Mouse (Mus musculus): ENCODE data around the gene Coro2b. TPM values are rescaled to one million over a fixed set of nuclear protein-coding genes. Genes with fewer than 3 reads are reported as not detected.

The Coro2b gene
- total RNA-seq, 2 experiments from 2014 or later = not detected

DNA sequence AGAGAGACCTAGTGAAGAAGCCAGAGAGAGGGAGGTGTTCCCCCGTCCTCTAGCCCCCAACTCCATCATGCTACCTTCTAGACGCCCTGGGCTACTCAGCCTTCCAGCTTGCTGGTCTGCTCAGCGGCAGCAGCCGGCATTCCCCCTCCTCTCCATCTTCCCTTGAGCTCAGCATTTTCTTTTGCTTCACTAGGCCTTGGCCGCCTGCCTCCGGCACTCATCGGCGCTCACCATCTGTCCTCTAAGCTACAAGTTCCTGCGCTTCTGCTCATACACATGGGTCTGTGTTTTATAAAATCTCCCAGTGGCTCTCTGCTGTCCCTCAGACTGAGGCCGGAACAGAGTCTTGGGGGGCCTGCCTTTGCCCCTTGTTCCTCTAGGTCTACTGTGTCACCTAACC is 3.9 kb upstream of the Coro2b start:
- no peak for ATAC-seq (replicated peaks; ENCODE audit: low FRiP score, poor library complexity, severe bottlenecking)

DNA sequence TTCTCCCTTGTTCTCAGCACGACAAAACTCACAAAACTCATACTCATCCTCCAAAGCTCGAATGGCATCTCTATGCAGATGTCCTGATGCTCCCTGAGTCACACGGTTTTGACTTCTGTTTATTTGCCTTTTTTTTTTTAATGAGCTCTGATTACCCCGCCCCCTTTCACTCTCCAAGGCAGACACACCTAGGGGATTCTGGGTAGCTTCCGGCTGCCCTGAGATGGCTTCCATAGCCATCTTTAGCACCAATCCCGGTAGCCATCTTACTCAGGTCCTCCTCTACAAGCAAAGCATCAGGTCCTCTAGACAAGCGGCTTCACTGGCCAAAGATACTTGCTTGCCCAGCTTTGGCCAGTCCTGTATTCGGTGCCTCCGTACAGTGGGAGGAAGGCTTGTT is 3.3 kb upstream of the Coro2b start:
- no peak for ATAC-seq (replicated peaks; ENCODE audit: low FRiP score, poor library complexity, severe bottlenecking)

DNA sequence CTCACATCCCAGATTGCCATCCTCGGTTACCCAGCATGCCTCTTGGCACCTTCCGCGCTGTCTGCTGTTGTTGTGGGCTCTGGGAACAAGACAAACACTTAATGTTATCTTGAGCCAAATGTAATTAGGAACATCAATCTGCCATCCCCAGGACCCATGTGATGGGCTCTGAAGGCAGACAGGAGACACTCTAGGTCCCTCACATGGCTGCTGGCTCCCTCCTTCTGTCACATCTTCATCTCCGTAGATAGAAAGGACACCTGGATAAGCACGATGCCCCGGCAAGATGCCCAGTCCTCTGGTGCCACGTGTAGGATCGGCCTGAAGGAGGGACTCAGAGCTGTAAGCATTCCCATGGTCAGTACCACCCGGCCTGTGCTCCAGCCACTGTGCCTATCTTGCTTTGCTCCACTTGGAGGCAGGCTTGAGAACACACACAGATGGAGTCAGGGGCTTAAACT is 2.4 kb upstream of the Coro2b start:
- ATAC-seq (replicated peaks; ENCODE audit: low FRiP score, poor library complexity, severe bottlenecking) = no peak

DNA sequence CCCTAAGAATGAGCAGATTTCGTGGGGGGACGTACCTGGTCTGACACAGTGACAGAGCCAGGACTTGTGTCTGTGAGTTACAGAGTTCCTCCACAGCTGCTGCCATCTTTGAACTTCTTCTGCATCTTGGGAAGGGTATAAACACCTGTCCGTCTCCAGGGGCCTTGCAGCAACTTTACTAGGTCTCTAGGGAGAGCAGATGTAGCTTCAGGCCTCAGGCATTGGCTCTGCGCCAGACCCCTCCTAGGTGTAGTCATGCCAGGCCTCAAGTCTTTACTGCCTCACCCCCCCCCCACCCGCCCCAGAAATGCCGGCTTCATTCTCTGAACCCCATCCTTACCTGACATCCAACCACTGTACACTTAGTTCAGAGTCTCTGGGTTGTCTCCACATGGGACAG is 1.1 kb upstream of the Coro2b start:
- no peak for ATAC-seq (replicated peaks; ENCODE audit: low FRiP score, poor library complexity, severe bottlenecking)

DNA sequence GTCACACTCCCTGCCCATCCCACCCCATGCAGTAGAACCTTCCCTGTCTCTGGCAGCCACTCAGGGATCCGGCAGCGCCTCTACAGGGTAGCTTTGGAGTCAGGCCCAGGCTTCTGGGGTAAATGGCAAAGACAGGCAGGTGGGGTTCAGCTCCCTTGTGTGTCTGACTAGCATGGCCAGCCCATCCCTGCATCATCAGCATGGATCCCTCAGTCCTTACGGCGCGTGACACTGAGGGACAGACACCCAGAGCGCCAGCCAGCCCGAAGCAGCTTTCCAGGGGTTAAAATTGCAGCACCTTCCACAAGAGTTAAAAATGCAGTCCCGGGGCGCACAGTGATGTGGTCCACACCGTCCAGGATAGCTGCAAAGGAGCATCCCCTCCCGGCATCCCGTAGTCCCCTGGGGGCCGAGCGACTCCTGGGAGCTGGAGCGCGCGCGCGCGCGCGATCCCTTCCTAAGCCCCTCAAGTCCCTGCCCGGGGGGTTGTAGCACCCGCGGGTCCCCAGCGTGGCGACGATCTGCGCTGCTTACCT is 657 bp downstream of the Coro2b start:
- ATAC-seq (replicated peaks; ENCODE audit: low FRiP score, poor library complexity, severe bottlenecking) = no peak

DNA sequence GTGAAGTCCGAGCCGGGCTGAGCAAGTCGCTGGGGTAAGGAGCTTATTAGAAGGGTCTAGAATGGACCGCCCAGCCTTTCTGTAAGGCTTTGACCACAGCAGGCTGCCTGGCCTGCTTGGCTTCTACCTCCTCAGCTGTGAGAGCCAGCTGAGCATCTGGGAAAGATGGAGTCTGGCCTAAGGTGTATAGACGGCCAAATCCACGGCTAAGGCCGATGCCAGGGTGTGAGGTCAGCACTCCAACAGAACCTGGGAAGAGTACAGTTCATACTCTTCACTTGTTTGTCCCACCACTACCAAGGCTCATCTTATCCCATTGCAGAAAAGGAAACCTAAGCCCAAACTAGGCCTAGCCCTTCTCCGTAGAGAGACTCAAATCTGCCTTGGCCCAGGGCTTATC is 1.3 kb downstream of the Coro2b start:
- no peak for ATAC-seq (replicated peaks; ENCODE audit: low FRiP score, poor library complexity, severe bottlenecking)

DNA sequence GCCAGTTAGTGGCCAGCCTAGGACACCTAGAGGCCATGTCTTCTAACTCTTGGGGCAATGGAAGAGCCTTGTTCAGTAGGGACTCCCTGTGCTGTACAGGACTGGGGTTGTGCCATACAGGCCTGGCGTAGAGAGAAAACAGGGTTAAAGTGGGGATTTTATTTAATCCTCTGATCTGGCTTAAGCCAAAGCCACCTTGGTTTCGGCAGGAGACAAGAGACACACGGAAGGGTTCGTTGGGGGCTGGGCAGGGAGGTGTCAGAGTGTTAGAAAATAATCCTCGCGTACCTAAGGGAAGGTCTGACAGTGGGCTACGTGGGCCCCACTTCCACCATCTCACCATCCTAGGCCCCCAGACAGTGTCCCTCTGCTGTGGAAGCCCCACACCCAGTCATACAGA is 2.2 kb downstream of the Coro2b start:
- no peak for ATAC-seq (replicated peaks; ENCODE audit: low FRiP score, poor library complexity, severe bottlenecking)

DNA sequence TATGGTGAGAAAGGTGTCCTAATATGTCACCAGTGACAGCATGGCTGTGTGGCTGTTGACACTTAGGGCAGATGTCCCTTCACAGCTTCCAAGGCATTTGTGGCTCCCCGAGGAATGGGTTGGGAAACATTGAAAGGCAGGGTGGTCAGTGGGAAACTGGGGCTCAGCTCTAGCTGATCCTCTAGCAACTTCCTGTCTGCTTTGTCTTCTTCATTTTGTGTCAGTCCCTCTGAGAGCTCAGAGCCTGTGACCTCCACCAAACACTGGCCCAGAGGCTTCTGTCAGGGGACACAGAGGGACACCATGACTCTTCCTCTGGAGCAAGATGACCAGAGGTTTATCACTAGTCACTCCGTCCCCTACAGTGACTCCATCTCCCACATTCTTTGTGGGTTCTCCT is 2.7 kb downstream of the Coro2b start:
- no peak for ATAC-seq (replicated peaks; ENCODE audit: low FRiP score, poor library complexity, severe bottlenecking)

DNA sequence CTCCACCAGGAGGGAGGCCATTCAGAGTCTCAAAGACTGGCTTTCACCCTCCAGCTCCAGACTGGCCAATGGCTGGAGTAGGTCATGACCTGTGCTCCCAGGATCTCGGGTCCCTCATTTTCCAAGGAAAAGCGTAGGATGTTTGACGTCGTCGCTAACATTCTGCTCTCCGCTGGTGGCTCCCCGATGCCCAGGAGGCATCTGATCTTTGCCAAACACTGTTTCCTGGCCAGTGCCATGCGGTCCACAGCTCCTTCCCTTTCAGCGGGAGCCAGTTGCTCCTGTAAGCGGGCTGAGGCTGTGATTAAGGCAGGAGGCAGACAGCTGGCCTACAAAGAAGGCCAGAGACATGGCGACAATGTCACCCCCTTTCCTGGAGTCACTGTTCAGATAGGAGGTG is 4.0 kb downstream of the Coro2b start:
- ATAC-seq (replicated peaks; ENCODE audit: low FRiP score, poor library complexity, severe bottlenecking) = no peak

DNA sequence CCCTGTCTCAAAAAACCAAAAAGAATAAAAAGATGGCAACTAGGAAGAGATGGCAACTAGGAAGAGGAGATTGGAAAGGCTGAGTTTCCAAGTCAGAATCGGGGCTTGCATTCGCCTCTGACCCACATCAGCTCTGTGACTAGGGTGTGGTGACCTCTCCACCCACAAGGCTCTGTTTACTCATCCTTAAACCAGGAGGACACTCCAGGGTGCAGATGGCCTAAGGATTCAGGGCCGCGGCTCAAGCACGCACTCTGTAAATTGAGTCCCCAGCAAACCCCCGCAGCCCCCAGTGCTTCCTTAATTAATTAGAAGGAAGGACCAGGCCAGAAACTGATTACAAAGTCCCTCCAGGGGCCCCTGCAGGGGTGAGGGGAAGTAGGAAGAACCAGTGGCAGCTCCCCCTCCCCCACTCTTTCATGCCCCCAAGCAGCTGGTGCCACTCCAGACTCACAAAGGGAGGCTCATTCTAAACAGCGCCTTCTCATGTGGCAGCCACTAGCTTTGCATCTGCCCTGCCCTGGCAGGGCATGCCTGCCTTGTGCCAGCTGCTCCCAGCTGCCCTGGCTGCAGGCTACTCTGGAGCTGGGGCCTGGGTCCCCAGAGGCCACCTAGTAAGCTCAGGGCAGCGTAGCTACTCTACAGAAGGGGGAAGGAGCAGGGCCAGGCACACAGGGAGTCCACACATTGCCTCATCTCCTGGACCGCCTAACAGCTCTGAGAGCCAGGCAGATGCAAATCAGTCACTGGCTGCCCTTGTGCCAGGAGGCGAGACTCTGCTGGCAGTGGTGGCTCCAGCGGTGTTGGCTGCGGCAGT is 5.2 kb downstream of the Coro2b start:
- no peak for ATAC-seq (replicated peaks; ENCODE audit: low FRiP score, poor library complexity, severe bottlenecking)

DNA sequence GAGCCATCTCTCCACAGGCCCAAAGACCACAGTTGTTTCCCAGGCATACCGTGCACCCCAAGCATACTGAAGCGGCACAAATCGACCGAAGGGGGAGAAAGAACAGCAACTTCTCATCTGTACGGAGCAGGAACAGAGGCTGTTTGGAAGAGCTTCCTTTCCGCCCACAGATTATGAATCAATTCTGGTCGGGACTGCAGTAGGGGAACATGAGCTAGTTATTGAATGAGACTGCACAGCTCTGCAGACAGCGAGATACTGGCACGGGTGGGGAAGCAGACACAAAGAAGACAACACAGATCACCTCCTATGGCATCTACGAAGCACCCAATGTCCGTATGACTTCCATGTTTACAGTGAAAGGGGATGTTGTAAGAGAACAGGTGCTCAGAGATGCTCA is 8.3 kb downstream of the Coro2b start:
- no peak for ATAC-seq (replicated peaks; ENCODE audit: low FRiP score, poor library complexity, severe bottlenecking)

DNA sequence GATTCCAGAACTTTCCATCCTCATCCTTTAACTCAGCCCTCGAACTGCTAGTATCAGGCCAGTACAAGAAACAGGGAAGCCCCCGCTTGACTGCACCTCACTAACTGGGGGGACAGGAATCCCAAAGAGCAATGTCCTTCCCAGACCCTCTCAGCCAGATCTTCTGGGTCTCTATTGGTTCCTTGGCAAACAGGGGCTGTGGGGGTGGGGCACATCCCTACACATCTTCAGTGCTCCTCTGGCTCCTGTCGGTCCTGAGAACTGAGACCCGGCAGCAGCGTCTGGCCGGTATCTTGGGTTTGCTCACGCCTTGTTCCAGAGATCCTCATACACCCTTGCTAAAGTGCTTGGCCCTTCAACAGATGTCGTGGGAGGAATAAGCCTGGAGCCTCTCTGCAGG is 10.0 kb downstream of the Coro2b start:
- no peak for ATAC-seq (replicated peaks; ENCODE audit: low FRiP score, poor library complexity, severe bottlenecking)

DNA sequence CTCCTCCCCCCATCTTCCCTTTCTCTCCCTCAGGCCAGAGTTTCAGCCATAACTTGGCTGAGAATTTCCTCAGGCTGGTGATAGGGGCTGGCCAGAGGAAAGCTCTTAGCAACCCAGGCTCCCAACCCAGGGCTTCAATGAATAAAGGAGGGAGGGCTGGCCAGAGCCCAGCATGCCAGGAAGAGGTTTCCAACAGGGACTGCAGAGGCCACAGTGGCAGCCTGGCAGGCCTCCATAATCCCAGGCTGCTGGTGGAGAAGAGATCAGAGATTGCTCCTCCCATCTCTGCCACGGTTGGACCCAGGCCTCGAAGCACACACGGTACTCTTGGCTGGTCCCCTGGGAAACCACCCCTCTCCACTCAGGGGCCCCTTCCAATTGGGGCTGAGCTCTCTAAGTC is 10.4 kb downstream of the Coro2b start:
- ATAC-seq (replicated peaks; ENCODE audit: low FRiP score, poor library complexity, severe bottlenecking) = no peak

DNA sequence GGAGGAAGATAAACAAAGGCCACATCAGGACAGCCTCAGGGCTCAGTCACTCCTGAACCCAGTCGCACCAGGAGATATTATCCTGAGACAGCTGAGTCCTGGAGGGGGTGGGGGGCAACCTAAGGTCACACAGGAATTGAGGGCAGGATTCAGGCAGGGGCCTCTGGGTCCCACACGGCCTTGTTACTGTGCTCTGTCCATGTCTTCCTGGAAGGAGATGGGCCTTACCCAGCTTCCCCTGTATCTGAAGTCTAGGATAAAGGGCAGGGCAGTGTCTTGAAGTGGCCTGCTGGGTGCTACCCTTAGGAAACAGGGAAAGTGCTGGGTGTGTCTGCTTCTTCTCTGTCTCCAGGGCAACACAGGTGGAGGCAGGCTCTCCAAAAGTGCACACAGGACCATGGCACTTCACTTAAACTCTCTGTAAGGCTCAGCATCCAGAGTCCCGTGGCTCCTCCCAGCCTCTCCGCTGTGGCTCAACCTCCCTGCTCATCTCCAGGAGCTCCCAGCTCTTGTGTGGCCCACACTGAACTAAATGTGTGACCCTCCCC is 12.0 kb downstream of the Coro2b start:
- no peak for ATAC-seq (replicated peaks; ENCODE audit: low FRiP score, poor library complexity, severe bottlenecking)

DNA sequence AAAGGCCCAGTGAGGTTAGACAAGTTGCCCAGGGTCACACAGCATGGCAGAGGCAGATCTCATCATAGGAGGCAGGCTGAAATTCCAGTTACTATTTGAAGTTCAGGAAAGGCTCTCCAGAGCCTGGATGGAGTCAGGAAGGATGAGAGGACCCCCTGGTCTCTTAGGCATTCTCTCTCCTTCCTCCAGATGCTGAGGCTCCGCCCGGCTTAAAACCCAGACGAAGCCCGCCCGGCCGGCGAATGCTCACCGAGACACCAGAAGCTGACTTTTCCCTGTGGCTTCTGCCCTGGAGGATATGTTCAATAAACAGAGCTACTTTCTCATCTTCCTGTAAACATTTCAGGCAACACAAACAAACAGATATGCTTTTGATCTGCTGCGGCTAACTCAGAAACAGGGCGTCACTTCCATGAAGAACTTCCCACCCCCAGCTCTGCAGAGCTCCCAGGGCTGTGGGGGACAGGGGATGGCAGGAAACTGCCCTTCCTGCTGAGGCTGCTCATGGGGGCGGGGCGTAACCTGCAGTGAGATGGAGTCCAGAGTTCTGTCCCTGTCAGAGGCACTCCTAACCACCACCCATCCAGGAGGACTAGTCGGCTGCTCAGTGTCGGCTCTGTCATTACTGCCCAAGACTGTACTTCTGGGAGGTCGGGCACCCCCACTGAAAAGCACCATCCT is 13.9 kb downstream of the Coro2b start:
- no peak for ATAC-seq (replicated peaks; ENCODE audit: low FRiP score, poor library complexity, severe bottlenecking)

DNA sequence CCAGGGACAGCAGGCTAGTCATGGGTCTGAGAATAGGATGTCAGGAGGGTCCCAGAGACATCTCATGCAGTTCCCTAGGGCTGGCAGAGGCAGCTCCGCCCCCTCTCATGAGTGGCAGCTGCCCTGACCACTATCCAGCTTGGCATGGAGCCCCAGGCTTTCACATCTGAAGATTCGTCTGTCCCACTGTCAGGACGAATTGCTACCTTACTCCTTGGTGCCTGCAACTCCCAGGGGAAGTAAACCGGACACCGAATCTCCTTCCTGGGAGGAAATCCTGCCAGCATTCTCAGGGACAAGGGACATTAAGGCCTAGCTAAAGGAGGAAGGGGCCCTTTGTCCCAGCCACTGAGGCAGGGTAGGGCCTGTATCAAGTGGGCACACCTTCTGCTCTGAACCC is 14.6 kb downstream of the Coro2b start:
- ATAC-seq (replicated peaks; ENCODE audit: low FRiP score, poor library complexity, severe bottlenecking) = no peak

DNA sequence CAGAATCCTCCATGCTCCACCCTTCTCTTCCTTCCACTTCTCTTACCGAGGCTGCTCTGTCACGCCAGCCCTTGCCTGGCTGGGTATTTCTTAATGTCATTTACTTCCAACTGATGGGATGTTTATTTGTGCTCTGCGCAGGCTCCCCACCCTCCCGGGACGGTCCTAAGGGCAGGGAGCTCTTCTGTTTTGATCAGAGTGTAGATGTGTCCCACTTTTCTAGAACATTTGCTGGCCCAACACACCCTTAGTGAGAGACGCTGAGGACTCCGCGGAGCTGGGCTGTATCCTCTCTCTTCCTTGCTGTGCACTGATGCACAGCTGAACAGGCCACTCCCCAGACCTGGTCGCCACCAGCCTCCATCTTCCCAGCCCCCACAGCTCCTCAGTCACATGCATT is 15.3 kb downstream of the Coro2b start:
- no peak for ATAC-seq (replicated peaks; ENCODE audit: low FRiP score, poor library complexity, severe bottlenecking)

DNA sequence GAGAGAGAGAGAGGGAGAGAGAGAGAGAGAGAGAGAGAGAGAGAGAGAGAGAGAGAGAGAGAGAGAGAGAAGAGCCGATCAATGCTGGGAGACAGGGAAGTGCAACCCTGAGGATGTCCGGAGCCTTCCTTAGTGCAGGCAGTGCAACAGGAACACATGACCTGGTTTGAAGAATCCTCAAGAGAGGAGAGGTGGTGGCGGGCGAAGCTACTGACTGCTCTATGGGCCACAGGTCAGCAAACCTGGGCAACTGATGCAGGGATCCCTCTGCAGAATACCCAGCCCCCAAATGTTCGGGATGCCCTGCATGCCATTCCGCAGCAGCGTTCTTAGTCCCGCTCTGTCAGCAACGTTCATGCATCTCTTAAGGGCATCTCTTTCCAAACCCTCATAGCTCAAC is 15.9 kb downstream of the Coro2b start:
- ATAC-seq (replicated peaks; ENCODE audit: low FRiP score, poor library complexity, severe bottlenecking) = no peak

DNA sequence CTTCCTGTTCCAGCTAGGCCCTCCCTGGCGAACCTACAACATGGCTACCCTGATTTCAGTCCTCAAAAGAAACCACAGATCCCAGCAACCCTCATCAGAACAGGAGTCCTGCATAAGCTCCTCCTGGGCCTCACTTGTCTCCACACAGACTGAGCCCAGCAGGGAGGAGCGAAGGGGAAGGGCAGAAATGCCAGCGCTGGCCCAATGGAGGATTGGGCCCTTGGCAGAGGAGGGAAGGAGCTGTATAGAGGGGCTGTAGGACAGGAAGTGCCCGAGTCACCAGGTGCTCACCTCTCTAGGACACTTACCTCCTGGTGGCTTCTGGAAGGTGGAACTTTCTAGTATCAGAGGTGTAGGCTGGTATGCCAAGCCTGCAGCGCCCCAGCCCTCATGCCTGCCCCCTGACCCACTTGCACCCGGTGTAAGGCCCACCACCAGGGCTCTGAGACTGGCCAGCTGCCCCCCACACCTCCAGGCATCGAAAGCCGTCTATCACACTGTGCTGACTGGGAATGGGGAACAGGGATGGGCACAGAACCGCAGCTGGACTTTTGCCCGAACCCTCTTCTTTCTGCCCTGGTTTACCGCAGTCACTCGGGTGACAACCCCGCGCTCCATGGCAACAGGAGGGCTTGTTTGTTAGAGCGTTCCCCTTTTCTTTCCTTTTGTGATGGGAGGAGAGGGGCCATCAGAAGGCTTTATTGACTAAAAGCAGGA is 16.9 kb downstream of the Coro2b start:
- ATAC-seq (replicated peaks; ENCODE audit: low FRiP score, poor library complexity, severe bottlenecking) = no peak

DNA sequence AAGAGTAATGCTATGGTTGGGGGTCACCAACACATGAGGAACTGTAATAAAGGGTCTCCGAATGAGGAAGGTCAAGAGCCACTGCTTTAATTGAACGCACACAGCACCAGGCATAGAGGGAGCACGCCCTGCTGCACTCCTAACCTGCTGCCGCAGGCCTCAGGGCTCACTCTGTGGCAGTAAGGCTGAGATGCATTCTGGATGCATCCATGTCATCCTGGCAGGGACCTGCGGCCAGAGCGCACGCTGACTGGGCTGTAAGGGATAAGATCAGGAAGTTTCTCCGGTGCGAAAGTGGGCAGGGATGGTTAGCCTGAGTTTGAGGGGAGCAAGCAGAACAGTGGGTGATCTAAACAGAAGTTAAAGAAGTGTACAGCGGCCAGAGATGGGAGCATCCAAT is 17.5 kb downstream of the Coro2b start:
- no peak for ATAC-seq (replicated peaks; ENCODE audit: low FRiP score, poor library complexity, severe bottlenecking)

Measured in erythroid progenitor cell, adult 5-6 weeks (primary cell).